Mouse (Mus musculus) 416B (cell line): ENCODE results near the gene Rtraf.
A peak's percentile ranks its signal among the peaks of the same experiment; 100 is the strongest.

Source experiments
- DNase-seq: peaks from one replicate; pipeline ENCODE4 v3.0.0; 2011; ENCODE audit warnings: low read depth

Gene Rtraf

DNA sequence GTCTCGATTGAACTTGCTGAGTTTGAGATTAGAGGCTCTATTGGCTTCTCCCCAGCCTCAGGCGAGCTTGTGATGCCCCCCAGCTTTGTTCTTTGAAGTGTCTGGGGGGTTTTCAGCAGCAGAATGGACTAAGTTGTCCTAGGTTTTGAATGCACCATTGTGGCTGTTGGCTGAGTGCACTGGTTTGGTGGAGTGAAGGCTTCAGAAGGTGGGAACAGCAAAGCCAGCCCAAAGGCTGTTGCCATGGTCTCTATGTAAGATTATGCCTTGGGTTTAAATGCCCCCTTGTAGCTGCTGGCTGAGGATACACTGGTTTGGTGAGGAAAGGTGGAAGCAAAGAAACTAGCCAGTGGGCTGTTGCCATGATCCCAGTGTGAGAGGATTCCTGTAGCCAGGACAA is 23.1 kb downstream of the Rtraf start:
- DNase-seq: no peak

DNA sequence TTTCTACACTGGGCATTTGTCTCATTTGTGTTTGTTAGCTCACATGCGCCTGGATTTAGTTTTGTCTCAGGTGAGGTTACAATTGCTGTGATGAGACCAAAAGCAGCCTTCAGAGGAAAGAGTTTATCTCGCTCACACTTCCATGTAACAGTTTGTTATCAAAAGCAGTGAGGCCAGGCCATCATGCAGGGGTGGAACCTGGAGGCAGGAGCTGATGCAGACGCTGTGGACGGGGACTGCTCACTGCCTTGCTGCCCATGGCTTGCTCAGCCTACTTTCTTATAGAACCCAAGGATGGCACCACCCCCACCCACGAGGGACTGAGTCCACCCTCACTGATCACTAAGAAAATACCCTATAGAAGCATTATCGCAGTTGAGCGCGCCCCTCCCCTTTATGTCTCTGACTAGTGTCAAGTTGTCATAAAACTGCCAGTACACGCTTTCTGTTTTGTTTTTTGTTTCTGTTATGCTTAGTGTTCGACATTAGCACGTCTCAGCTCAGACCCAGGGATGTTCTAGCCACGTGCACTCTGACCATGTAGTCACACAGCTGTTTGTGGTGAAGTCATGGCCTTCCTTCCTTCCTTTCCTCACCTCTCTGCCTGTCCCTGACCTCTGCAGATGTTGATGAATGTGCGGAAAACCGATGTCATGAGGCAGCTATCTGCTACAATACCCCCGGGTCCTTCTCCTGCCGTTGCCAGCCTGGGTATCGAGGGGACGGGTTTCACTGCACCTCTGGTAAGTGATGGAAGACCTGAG is 26.9 kb downstream of the Rtraf start:
- DNase-seq: peak; percentile 55

DNA sequence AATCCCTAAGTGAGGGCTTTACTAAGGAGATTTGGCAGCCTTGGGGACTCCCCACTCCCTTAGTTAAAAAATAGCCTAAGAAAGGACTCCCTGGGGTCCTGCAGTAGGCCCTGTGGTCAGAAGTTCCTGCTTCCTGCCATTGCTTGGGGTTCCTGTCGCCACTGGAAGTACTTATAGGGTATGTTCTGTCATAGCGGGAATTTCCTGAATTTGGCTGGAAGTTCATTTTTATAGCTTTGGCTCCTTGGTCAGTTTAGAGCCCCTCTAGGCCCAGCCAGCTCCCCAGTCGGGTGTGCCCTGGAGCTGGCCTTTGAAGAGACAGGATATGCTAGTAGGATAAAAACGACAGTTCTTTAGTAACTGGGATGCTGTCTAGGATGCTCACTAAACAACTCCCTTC is 28.7 kb downstream of the Rtraf start:
- DNase-seq: no peak

DNA sequence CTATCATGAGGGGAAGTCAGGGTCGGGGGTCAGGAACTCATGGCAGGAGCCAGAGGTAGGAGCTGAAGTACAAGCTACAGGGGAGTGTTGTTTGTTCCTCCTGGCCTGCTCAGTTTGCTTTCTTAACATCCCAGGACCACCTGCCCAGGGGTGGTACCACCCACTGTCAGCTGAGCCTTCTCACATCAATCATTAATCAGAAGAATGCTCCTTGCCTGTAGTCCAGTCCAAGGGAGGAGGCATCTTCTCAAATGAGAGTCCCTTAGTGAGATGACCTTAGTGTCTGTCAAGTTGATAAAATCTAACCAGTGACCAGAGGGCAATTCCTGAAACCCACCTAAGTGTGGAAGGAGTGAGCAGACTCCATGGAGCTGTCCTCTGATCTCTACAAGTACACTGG is 35.2 kb downstream of the Rtraf start:
- DNase-seq: no peak

DNA sequence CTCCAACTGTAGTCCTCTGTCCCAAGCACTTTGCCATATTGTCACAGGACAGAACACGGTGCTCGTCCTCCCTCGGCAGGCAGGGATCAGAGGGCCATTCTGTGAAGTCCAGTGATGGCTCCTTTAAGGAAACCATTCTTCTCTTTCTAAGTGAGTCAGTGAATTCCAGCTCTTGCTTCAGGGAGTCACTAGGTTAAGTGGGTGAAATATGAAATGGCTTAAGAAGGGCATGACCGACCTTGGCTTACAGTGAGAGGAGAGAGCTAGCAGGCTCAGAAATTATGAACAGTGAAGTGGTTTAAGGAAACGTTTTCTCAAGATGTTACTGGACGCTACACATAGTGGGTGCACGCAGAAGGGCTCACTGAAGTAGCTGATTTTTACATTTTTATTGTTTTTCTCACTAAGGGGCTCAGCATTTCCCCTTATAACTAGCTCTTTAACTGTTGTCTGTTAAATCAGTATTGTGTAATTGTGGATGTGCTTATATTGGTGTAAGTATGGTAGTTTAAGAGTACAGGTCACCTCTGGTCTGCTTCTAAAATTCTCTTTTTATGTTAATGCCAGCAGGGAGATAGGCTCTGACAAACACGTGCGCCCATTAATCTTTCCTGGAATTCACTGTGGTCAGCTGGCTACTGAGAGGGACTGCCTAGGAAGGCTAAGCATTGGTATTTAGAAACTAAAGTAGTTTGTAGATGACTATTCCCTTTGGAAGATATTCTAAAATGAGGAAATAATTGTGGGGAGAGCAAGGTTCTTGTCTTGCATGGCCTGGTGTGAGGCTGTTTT is 37.6 kb downstream of the Rtraf start:
- DNase-seq: no peak

DNA sequence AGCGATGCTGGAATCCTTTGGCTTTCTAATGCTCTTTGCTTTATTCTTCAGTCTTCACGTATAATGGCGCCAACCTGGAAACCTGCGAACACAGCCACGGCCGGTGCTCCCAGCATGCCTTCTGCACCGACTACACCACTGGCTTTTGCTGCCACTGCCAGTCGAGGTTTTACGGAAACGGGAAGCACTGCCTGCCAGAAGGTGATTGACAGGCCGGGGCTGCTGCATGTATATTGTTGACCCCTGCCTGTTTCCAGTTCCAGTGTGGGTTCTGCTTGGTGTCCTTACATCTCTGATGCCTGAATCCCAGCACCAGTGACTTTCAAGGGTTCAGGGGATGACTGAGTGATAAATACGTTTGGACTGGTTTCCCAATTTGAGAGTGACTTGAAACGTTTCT is 45.7 kb downstream of the Rtraf start:
- DNase-seq: no peak

DNA sequence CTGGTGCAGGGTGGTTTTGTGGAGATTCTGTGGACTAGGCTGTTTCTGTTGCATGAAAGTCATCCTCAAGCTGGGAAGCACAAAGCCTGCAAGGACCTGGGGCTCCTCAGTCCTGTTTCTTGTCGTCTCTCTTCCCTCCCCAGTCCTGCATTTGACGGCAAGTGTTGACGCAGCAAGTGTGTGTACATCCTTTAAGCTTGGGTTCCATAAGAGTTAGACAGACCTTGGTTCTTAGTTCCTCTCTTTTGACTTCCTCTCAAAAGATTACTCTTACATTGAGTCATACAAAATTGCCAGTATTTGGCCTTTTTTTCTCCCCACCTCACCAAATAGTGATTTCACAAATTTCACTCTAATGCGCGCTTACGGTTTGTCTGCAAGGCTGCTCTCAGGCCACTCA is 46.3 kb downstream of the Rtraf start:
- DNase-seq: peak; percentile 6

DNA sequence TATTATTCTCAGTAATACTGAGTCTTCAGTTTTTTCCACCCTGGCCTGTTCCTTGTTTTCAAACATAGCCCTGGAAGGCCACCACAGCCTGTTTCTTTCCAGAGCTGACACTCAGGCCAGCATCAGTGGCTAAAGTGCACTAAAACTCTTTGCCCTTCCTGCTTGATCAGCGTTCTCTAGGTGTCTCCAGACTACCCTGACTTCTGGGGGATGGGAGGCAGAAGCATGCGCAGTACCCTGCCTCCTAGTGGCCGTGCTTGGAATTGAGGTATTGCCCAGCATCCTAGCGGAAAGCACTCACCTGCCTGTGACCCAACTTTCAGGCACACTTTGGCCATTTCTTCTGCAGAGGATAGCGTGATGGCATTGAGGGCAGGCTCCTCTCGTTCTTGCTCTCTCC is 46.7 kb downstream of the Rtraf start:
- DNase-seq: no peak

DNA sequence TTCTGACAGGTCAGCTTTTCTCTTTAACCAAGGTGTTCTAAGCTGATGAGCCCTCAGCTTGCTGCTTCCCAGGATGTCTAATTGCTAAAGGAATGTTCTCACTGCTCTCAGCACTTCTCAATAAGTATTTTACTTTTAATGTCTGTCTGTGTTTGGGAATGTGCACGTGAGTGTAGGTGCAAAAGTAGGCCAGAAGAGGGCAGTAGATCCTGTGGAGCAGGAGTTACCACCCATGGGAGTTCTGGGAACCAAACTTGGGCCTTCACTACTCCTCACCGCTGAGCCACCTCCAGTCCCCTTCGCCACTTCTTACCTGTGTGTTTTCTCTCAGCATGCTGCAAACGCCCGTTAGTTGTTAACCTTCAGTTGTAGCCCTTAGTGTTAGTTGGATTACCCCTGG is 47.4 kb downstream of the Rtraf start:
- no peak for DNase-seq

DNA sequence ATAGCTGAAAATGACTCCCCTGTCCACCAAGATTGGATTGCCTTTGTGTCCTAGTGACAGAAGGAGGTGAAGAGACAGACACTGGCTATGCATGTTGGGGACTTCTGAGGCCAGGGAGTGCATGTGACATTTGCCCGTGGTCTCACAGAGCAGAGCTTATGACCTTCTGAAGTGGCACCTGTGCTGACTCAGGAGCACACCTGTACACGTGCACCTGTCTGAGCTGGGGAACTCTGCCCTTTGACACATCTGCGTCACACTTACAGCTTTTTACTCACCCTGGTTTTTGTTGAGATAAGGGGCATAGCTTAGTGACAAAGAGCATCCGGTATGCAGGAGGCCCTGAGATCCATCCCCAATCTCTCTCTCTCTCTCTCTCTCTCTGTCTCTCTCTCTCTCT is 48.1 kb downstream of the Rtraf start:
- DNase-seq: no peak

DNA sequence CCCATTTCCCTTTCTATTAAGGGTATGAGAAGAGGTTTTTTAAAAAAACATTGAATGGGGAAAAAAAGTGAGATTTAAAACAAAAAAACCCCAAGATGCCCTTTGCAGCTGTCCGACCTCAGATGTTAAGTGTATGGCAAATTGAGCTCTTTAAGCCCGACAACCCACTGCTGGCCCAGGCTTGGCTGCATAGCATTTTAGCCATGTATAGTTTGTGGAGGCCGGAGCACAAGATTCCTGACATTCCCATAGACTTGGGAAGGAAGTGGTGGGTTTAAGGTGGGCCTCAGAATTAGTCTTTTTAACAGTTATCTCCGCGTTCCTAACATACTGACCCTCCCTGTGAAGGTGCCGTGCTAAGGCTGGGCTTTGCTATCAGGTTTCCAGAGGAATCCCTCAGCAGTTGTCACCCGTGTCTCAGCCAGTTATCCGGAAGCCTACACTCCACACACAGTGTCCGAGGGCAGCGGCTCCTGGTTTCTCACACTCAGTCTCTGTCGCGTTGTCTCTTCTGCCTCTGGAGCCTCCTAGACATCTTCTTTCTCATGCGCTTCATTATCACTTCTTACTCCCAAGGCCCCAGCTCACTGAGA is 49.5 kb downstream of the Rtraf start:
- DNase-seq: no peak

DNA sequence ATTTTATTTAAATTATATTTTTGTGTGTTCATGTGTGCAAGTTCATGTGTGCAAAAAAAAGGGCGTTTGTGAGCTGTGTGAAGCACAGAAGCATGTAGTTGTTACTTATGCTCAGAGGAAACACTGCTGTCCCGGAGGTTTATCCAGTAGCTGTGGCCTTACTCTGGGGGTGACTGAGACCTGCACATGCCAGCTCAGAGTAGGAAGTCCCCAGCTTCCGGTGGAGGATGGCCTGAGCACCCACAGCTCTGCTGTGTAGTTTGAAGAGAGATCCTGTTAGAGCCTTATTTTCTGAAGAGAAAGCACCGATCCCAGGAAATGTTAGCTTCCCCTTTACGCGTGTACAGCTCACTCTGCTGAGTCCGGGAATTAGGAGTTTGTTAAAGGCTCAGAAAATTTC is 52.5 kb downstream of the Rtraf start:
- peak; percentile 71 for DNase-seq

DNA sequence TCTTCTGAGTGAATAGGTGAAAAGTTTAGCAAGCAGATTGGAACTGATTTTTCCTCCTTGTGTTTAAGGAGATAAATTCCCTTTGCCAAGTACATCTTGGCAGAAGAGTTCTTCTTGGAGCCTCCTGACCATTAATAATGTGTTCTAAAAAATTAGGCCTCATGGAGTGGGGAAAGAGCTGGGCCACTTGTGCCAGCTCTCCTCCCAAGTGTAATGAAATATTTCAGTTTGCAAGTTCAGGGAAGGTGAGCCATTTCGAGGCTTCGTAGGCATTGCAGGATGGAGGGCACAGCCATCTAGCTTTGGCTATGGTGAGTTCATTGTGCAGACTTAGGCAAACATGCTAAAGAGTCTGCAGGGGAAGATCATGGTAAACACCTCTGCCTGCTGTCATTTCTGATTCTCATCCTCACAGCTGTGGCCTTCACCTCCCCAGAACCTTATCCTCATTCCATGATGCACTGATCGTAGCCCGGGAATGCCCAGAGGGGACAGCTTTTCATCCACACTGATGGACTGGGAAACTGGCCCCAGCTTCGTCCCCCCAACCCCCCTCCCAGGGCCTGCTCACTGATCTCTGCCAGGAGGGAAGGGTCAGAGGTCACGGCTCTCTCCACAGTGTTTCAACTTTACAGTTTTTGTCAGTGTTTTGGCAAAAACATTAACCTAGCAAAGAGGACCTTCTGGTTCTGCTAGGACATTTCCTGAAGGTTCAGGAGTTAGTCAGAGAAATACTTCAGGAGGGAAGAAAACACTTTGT is 54.0 kb downstream of the Rtraf start:
- no peak for DNase-seq

DNA sequence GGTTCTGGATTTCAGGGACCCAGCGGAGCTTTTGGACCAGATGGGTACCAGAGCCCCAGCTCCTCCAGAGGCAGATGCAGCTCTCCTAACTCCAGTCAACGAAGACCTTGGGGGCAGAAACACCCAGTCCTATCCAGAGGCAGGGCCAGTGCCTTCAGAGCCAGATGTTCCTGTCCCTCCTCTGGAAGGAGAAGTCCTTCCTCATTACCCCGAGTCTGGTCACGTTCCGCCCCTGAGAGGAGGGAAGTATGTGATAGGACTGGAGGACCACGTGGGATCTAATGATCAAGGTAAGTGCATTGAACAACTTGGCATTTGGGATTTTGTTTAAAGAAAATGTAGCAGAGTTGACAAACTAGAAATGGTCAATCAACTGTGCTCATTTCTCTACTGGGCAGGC is 55.0 kb downstream of the Rtraf start:
- DNase-seq: no peak

DNA sequence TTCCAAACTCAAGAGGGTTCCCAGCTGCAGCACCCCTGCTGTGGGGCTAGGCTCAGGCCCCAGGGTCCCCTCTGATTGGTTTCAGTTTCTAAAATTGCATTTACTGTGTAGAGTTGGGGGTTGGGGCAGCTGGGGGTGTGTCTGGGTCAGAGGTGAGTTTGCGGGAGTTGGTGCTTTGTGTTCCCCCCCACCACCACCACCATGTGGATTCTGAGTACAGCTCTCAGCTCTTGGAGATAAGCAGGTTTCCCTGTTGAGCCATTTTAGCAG is 57.3 kb downstream of the Rtraf start:
- DNase-seq: no peak

DNA sequence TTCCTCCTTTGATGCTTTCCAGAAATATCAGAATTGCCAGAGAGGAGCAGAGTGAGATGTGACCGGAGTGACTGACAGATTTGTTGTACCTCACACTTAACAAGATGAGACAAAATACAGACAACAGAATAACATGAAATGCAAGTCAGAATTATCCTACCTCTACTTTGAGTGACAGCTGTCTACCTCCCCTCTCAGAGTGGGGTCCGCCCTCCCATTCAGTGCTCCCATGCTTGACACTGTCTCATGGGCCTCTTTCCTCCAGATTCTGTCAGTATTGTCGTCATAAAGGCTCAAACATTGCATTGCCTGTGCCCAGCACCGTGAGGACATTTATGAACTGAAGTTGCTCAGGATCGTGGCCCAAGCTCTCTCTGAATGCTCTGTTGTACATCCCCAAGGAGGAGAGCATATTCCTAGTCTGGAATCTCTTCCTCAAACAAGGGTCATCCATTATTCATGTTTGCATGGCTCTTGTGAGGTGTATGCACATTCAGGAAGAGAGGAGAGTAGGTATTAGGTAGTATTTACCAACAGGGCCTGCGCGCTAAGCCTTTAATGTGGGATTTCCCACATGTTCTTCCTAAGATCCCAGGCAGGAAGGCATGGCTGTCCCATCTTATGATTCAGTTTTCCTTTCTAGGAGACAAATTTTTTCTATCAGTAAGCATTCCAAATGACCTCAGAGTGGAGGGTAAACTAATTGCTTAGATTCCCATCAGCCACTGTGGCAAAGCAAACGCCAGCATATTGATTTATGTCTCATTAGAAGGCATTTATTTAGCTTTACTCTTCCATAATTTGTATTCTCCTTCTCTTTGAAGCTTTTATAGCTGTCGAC is 57.9 kb downstream of the Rtraf start:
- no peak for DNase-seq

DNA sequence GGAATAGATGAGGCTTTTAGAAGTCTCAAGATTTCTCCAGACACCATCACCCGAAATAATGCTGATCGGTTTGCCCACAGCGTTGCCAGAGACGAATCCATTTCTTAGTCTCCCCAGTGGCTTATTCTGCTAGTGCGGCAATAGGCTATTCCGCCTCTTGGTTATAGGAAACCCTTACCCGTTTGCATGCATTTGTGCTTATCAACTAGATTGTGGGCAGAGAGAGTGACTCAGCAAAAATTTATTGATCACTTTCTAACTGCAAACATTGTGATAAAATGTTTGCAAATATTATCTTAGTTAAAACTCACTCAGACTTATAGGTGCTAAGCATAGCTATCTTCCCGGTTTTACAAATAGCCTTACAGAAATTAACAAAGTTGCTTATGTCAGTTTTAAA is 59.3 kb downstream of the Rtraf start:
- no peak for DNase-seq

DNA sequence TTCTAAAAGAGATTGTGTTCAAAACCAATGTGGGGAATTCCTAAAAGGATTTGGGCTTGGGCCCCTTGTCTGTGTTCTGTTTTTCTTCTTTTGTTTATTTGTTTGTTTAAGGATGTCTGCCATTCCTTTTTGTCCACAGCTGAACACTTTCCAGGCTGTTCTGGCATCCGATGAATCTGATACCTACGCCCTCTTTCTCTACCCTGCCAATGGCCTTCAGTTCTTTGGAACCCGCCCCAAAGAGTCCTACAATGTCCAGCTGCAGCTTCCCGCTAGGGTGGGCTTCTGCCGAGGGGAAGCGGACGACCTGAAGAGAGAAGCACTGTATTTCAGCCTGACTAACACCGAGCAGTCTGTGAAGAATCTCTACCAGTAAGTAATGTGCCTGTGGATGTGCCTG is 60.1 kb downstream of the Rtraf start:
- DNase-seq: no peak

DNA sequence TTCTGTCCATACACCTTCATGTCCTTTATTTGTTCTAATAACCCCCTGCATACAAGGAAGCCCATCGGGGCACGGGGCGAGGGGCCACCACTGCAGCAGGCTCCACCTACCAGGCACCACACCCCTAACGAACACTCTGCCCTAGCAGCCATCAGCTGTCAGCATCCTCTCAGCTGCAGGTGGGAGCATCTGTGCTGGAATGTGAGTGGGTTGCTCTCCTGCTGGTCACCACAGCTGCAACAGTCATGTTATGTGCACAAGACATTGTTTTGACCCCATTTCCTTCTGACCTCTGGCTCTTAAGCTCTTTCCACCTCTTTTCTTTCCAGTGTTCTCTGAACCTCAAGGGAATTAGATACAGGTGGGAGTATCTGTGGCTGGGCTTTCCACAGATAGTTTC is 61.6 kb downstream of the Rtraf start:
- no peak for DNase-seq
